Mouse (Mus musculus) cerebellum, adult 2 months (tissue): ENCODE results near the gene Rasgef1c. TPM values are rescaled to one million over a fixed set of nuclear protein-coding genes. Genes with fewer than 3 reads are reported as not detected.

Experiments used
- DNase-seq, 2 experiments: peaks; one replicate each; pipeline ENCODE4 v3.0.0; 2021
- H3K27ac ChIP-seq: fragments of 200-500 bp; 2 replicates; pipeline ENCODE4 v1.5.1; 2012; ENCODE audit warnings: low read length, control low read depth, inconsistent platforms; ENCODE audit not compliant: insufficient read depth
- H3K27me3 ChIP-seq: fragments of 200-500 bp; 2 replicates; pipeline ENCODE4 v1.6.1; 2012; ENCODE audit warnings: inconsistent platforms, mild to moderate bottlenecking, low read length, moderate library complexity; ENCODE audit not compliant: control insufficient read depth, insufficient read depth
- H3K4me1 ChIP-seq: fragments of 200-500 bp; 2 replicates; pipeline ENCODE4 v1.6.1; 2011; ENCODE audit warnings: low read length; ENCODE audit not compliant: control insufficient read depth, insufficient read depth
- H3K4me3 ChIP-seq: fragments of 200-500 bp; replicated peaks from 2 replicates; pipeline ENCODE3; 2011; ENCODE audit warnings: mild to moderate bottlenecking, low read depth, low read length, control low read depth; ENCODE audit not compliant: insufficient read depth
- CTCF ChIP-seq: fragments of 200-500 bp; IDR thresholded peaks from 2 replicates; pipeline ENCODE4 v1.5.1; 2011; ENCODE audit warnings: low read depth, mild to moderate bottlenecking, control low read depth, low read length, moderate library complexity, borderline replicate concordance; ENCODE audit not compliant: insufficient read depth
- POLR2A ChIP-seq: fragments of 200-500 bp; IDR thresholded peaks from 2 replicates; pipeline ENCODE4 v1.6.1; 2011; ENCODE audit warnings: low read length, control low read depth, borderline replicate concordance; ENCODE audit not compliant: insufficient read depth
- WGBS: fragments of 180-500 bp; shearing (Covaris S2); methylation state at CpG from one replicate; pipeline ENCODE4 v1.1.7; 2018; 5-methylcytosine and 5-hydroxymethylcytosine counted together
- polyA plus RNA-seq: library from polyadenylated mRNA; depleted of rRNA; stranded (reverse); fragments of >200 nt; gene quantifications from 2 replicates; pipeline ENCODE4 v1.2.3, GENCODE M21; 2012; rRNA removed

Gene Rasgef1c
- 6.7 and 6.8 TPM in 2 replicates for polyA plus RNA-seq

- no peaks in the 10 kb centered on the region for H3K27me3 ChIP-seq
- TF ChIP-seq CTCF (peak; percentile 66), POLR2A (0 out of 2 replicates have a peak, but pooled peaks have one; percentile 22)
- no peak within 1 kb of the TSS for H3K27ac ChIP-seq
- WGBS: 2% methylated on average over 90 of the region's 99 CpGs
- DNase-seq: peak; percentile 85 to 91
- 0 out of 2 replicates have a peak, but pooled peaks cover 3% of the 10 kb centered on the region for H3K4me1 ChIP-seq
- H3K4me3 ChIP-seq: peak within 1 kb of the TSS; percentile 70
Measured at GRCm38 (mm10) chr11:49901659-49902458, at the start of gene Rasgef1c. Rasgef1c (plus strand) TSS chr11:49901835.

- 75% methylated on average over 5 of the region's 5 CpGs for WGBS
- Histone ChIP-seq H3K4me3 (no peak overlapping the region), H3K27me3 (no peaks in the 10 kb centered on the region), H3K27ac (no peak overlapping the region), H3K4me1 (peaks cover 4% of the 10 kb centered on the region; the same call in 1 of the 2 replicates)
- no peak for DNase-seq
- TF ChIP-seq CTCF (no peak), POLR2A (no peak)
Measured at GRCm38 (mm10) chr11:49855144-49855543, 46.5 kb upstream of the Rasgef1c start.

GRCm38 (mm10) chr11:49861139-49861538, 40.5 kb upstream of the Rasgef1c start:
- no peak for DNase-seq
- Histone ChIP-seq H3K27me3 (no peaks in the 10 kb centered on the region), H3K4me3 (no peak overlapping the region), H3K27ac (no peak overlapping the region), H3K4me1 (no peaks in the 10 kb centered on the region)
- 90% methylated on average over 4 of the region's 4 CpGs for WGBS
- TF ChIP-seq CTCF: no peak
- no peak for TF ChIP-seq POLR2A

GRCm38 (mm10) chr11:49863926-49864325, 37.7 kb upstream of the Rasgef1c start:
- Histone ChIP-seq H3K27ac (no peak overlapping the region), H3K4me1 (no peaks in the 10 kb centered on the region), H3K4me3 (no peak overlapping the region), H3K27me3 (no peaks in the 10 kb centered on the region)
- no peak for TF ChIP-seq CTCF
- TF ChIP-seq POLR2A: no peak
- no peak for DNase-seq

- WGBS: 91% methylated on average over 5 of the region's 5 CpGs
- Histone ChIP-seq H3K4me1 (no peaks in the 10 kb centered on the region), H3K27ac (no peak overlapping the region), H3K4me3 (no peak overlapping the region), H3K27me3 (no peaks in the 10 kb centered on the region)
- DNase-seq: no peak
- TF ChIP-seq POLR2A (no peak), CTCF (no peak)
Measured at GRCm38 (mm10) chr11:49867320-49867719, 34.3 kb upstream of the Rasgef1c start.

- DNase-seq: peak; percentile 61 to 63
- TF ChIP-seq POLR2A (no peak), CTCF (peak; percentile 73)
Measured at GRCm38 (mm10) chr11:49869762-49870161, 31.9 kb upstream of the Rasgef1c start.

GRCm38 (mm10) chr11:49871914-49872313, 29.7 kb upstream of the Rasgef1c start:
- 29% methylated on average over 6 of the region's 6 CpGs for WGBS
- no peak overlapping the region for H3K4me3 ChIP-seq
- DNase-seq: peak; percentile 52 to 54
- H3K4me1 ChIP-seq: peaks cover 12% of the 10 kb centered on the region; the same call in 1 of the 2 replicates
- no peak overlapping the region for H3K27ac ChIP-seq
- no peaks in the 10 kb centered on the region for H3K27me3 ChIP-seq
- TF ChIP-seq CTCF: peak; percentile 63; the same call in 1 of the 2 replicates
- TF ChIP-seq POLR2A: no peak

More at GRCm38 (mm10) chr11:49869762-49870161, 31.9 kb upstream of the Rasgef1c start:
- H3K27me3 ChIP-seq: no peaks in the 10 kb centered on the region
- H3K27ac ChIP-seq: no peak overlapping the region
- H3K4me1 ChIP-seq: peaks cover under 1% of the 10 kb centered on the region; the same call in 1 of the 2 replicates
- H3K4me3 ChIP-seq: no peak overlapping the region

GRCm38 (mm10) chr11:49872779-49873178, 28.9 kb upstream of the Rasgef1c start:
- WGBS: 91% methylated on average over 6 of the region's 6 CpGs
- no peak for DNase-seq
- Histone ChIP-seq H3K27ac (no peak overlapping the region), H3K4me3 (no peak overlapping the region), H3K27me3 (no peaks in the 10 kb centered on the region), H3K4me1 (peaks cover 18% of the 10 kb centered on the region)
- no peak for TF ChIP-seq CTCF
- no peak for TF ChIP-seq POLR2A
